Mouse (Mus musculus): ENCODE data around the gene Glrx. TPM values are rescaled to one million over a fixed set of nuclear protein-coding genes. Genes with fewer than 3 reads are reported as not detected.

The Glrx gene
- polyA plus RNA-seq, 1 experiment from 2014 or later: 35.9 TPM

DNA sequence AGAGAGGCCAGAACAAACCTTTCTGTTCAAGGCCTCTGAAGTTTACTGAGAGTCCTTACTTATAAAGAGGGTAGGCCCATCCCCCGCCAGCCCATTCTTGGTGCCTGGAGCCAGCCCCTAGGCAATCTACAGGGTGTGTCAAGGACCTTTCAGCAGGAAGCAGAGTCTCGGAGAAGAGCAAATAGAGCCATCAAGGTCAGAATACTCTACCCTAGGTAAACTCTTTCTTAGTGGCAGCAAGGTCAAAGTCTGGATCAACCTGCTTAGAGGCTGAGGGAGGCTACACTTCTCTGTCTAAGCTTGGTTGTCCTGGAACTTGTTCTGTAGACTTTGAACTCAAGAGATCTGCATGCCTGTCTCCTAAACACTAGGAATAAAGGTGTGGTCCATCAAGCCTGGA, 4.2 kb upstream of the Glrx start:
- Histone ChIP-seq H3K4me2 (no peak overlapping the region), H3K27me3 (ENCODE audit: insufficient read depth, low read length) (no peaks in the 10 kb centered on the region), H3K4me1 (ENCODE audit: insufficient read depth) (peaks cover 4% of the 10 kb centered on the region; the same call in 1 of the 2 replicates), H3K36me3 (ENCODE audit: insufficient read depth) (no peaks in the 10 kb centered on the region), H3K9ac (no peak overlapping the region), H3K4me3 (ENCODE audit: low read depth, low read length) (no peak overlapping the region), H3K9me3 (ENCODE audit: low read depth, low read length) (no peaks in the 10 kb centered on the region), H3K27ac (ENCODE audit: low read depth) (no peak overlapping the region)
- no peak for ATAC-seq (ENCODE audit: insufficient read depth)
- no peak for DNase-seq
- 67% methylated on average over 2 of the region's 2 CpGs for WGBS
- no peak for TF ChIP-seq CTCF (IDR thresholded peaks at IDR 0.05; ENCODE audit: low read depth)

DNA sequence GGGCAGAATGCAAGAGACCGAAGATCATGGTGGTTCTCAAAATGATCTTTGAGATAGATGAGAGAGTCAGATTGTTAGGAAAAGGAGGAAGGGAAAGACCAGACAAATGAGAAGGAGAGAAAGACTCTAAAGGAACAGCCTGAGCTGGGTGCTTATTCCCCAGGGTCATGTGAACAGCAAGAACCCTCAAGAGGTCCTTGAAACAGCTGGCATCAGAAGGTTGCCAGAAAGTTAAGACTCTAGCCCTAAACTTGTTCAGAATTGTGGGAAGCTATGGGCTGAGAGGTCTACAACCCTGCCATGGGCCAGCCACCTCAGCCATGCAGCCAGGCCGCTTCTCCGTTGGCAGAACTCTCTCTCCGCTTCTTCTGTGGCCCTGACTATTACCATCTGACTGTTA, 1.2 kb upstream of the Glrx start:
- H3K4me1 ChIP-seq (ENCODE audit: insufficient read depth): peaks cover 10% of the 10 kb centered on the region
- H3K27ac ChIP-seq (ENCODE audit: low read depth): no peak overlapping the region
- H3K4me2 ChIP-seq: no peak overlapping the region
- DNase-seq (no peak), ATAC-seq (ENCODE audit: insufficient read depth) (no peak)
- H3K9me3 ChIP-seq (ENCODE audit: low read depth, low read length): no peaks in the 10 kb centered on the region
- H3K4me3 ChIP-seq (ENCODE audit: low read depth, low read length): no peak overlapping the region
- no peaks in the 10 kb centered on the region for H3K27me3 ChIP-seq (ENCODE audit: insufficient read depth, low read length)
- no peaks in the 10 kb centered on the region for H3K36me3 ChIP-seq (ENCODE audit: insufficient read depth)
- 77% methylated on average over 4 of the region's 4 CpGs for WGBS
- no peak for TF ChIP-seq CTCF (IDR thresholded peaks at IDR 0.05; ENCODE audit: low read depth)
- no peak overlapping the region for H3K9ac ChIP-seq

DNA sequence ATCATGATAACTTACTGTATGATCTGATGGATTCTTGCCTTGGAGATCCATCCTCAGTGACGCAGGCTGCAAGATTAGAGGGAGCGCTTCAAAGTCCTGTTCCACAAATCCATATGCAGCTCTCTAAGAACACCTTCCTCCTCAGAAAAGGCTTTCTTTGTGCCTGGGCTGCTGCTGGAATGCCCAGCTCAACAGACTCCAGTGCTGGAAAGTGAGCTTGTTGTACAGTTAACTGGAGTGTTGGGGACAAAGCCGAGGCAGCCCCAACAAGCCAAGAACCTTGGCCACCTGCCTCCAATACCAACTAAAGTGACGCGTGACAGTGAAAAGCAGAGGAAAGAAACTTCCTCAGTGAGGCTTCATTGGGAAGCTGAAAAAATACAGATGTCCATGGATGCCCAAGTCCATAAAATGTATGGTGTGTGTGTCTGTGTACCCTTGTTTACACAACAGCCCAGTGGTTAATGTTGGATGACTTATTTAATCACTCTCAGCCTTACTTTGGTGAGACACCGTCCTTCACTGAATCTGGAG, 1.2 kb downstream of the Glrx start:
- H3K4me1 ChIP-seq (ENCODE audit: insufficient read depth): peaks cover 10% of the 10 kb centered on the region
- no peak for TF ChIP-seq CTCF (IDR thresholded peaks at IDR 0.05; ENCODE audit: low read depth)
- no peak for ATAC-seq (ENCODE audit: insufficient read depth)

DNA sequence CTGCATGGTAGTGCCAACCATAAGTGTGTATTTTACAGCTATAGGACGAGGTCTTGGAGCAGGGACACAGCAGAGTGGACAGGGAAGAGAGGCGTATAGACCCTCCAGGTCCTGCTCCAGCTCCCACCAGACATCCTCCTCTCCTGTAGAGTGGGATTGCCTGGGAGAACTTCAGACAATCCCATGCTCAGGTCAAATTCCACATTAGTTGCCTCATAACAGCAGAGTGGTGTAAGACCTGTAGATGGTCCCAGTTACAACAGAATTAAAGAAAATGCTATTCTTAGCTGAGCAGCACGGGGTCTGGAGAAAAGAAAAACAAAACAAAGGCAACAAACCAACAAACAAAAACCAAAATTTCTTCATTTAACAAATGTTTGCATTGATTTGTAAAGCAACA, 2.3 kb downstream of the Glrx start:
- no peak for ATAC-seq (ENCODE audit: insufficient read depth)
- no peaks in the 10 kb centered on the region for H3K27me3 ChIP-seq (ENCODE audit: insufficient read depth, low read length)

More for the DNA sequence above, 1.2 kb downstream of the Glrx start:
- Histone ChIP-seq H3K4me2 (peak overlapping the region; percentile 66), H3K9ac (peak overlapping the region; percentile 58), H3K4me3 (ENCODE audit: low read depth, low read length) (peak overlapping the region; percentile 50), H3K36me3 (ENCODE audit: insufficient read depth) (no peaks in the 10 kb centered on the region), H3K27me3 (ENCODE audit: insufficient read depth, low read length) (no peaks in the 10 kb centered on the region), H3K27ac (ENCODE audit: low read depth) (peak overlapping the region; percentile 39; the same call in 1 of the 2 replicates), H3K9me3 (ENCODE audit: low read depth, low read length) (no peaks in the 10 kb centered on the region)
- peak; percentile 15 for DNase-seq
- 40% methylated on average over 6 of the region's 6 CpGs for WGBS

DNA sequence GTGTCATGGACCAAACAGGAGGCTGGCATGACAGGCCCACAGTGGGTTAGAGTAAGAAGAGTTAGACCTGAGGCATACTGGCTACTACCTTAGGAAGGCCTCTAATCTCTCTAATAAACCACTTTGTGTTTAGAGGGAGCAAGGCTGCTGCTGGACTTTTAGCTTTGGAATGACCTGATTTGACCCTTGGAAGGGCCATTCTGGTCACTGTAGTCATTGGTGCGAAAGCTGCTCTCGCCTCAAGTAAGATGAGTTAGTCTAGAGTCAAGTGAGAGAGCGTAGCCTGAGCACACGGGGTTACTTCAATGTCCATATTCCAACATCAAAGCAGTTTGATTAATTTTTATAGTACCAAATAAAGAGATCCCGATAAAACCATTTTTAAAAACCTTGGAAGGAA, 3.7 kb downstream of the Glrx start:
- Histone ChIP-seq H3K4me2 (no peak overlapping the region), H3K4me1 (ENCODE audit: insufficient read depth) (peaks cover 10% of the 10 kb centered on the region), H3K4me3 (ENCODE audit: low read depth, low read length) (no peak overlapping the region), H3K27me3 (ENCODE audit: insufficient read depth, low read length) (no peaks in the 10 kb centered on the region), H3K9ac (no peak overlapping the region), H3K36me3 (ENCODE audit: insufficient read depth) (no peaks in the 10 kb centered on the region), H3K9me3 (ENCODE audit: low read depth, low read length) (no peaks in the 10 kb centered on the region), H3K27ac (ENCODE audit: low read depth) (no peak overlapping the region)
- no peak for ATAC-seq (ENCODE audit: insufficient read depth)
- 83% methylated on average over 5 of the region's 5 CpGs for WGBS
- DNase-seq: no peak
- TF ChIP-seq CTCF (IDR thresholded peaks at IDR 0.05; ENCODE audit: low read depth): no peak

More for the DNA sequence above, 2.3 kb downstream of the Glrx start:
- TF ChIP-seq CTCF (IDR thresholded peaks at IDR 0.05; ENCODE audit: low read depth): no peak
- no peaks in the 10 kb centered on the region for H3K36me3 ChIP-seq (ENCODE audit: insufficient read depth)
- H3K4me1 ChIP-seq (ENCODE audit: insufficient read depth): peaks cover 10% of the 10 kb centered on the region
- no peak overlapping the region for H3K27ac ChIP-seq (ENCODE audit: low read depth)
- H3K4me2 ChIP-seq: peak overlapping the region; percentile 66
- 68% methylated on average over 3 of the region's 3 CpGs for WGBS
- H3K4me3 ChIP-seq (ENCODE audit: low read depth, low read length): no peak overlapping the region
- no peak for DNase-seq
- H3K9ac ChIP-seq: no peak overlapping the region
- H3K9me3 ChIP-seq (ENCODE audit: low read depth, low read length): no peaks in the 10 kb centered on the region

DNA sequence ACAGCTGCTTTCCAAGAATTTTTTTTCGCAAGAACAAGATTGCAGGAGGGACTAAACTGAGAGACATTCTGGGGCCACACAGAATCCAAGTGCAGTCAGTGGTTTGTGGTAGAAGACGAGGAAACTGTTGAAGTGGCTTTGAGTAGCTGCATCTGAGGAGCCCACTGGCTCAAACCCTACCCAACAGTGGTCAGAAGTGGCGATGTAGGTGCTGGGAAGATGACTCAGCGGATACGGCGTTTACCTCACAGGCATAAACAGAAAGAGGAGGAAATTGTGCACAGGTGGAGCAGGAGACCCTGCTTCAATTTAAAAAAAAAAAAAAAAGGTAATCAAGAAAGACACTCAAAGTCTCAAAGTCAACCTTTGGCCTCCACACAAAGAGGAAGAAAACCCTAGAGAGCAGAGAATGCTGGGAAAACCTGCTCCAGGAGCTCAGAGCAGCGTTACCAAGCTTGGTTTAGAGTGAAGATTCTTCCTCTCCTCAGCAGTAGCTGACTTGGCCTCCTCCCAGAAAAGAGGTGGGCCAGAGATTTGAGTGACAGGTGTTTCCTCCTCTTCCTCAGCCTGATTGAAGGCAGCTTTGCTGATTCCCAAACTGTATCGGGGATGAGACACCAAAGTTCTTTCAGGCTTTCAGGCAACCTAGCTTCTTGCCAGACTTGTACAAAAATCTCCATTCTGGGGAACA, 4.5 kb downstream of the Glrx start:
- no peaks in the 10 kb centered on the region for H3K36me3 ChIP-seq (ENCODE audit: insufficient read depth)
- no peaks in the 10 kb centered on the region for H3K9me3 ChIP-seq (ENCODE audit: low read depth, low read length)
- 75% methylated on average over 8 of the region's 8 CpGs for WGBS

DNA sequence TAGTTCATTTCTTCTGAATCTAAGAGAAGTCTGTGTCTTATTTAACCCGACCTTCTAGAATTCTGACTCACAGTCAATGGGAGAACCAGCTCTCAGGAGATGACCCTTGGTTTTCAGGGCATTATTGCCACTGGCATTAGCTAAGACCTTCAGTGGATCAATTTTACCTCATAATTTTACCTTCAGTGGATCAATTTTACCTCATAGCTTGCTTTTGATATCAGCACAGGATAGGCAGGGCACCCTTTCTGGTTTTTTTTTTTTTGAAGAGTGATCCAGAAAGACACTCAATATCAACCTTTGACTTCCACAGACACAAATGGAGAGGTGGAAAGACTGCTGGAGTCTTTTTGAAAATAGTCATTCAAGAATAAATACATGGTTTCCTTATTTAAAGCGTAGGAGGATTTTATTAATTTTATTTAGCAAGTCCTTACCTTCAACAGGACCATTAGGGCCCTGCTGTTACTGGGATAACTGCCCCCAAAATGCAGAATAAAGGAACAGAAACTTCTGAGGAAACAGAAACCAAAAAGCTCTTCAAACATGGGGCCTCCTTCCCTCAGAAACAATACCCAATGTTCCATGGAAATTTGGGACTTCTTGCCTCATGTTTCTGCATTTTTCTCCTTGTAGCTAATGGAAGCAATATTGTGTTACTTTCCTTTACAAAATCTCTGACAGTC, 5.3 kb downstream of the Glrx start:
- 88% methylated on average over 2 of the region's 2 CpGs for WGBS
- no peaks in the 10 kb centered on the region for H3K36me3 ChIP-seq (ENCODE audit: insufficient read depth)
- H3K4me1 ChIP-seq (ENCODE audit: insufficient read depth): peaks cover 6% of the 10 kb centered on the region; the same call in 1 of the 2 replicates
- TF ChIP-seq CTCF (IDR thresholded peaks at IDR 0.05; ENCODE audit: low read depth): no peak
- no peaks in the 10 kb centered on the region for H3K9me3 ChIP-seq (ENCODE audit: low read depth, low read length)
- no peak for DNase-seq
- no peak overlapping the region for H3K27ac ChIP-seq (ENCODE audit: low read depth)
- H3K4me2 ChIP-seq: no peak overlapping the region
- no peak overlapping the region for H3K9ac ChIP-seq
- no peak for ATAC-seq (ENCODE audit: insufficient read depth)
- no peak overlapping the region for H3K4me3 ChIP-seq (ENCODE audit: low read depth, low read length)
- H3K27me3 ChIP-seq (ENCODE audit: insufficient read depth, low read length): no peaks in the 10 kb centered on the region

More for the DNA sequence above, 4.5 kb downstream of the Glrx start:
- no peak overlapping the region for H3K27ac ChIP-seq (ENCODE audit: low read depth)
- no peaks in the 10 kb centered on the region for H3K27me3 ChIP-seq (ENCODE audit: insufficient read depth, low read length)
- no peak overlapping the region for H3K9ac ChIP-seq
- no peak overlapping the region for H3K4me2 ChIP-seq
- no peak overlapping the region for H3K4me3 ChIP-seq (ENCODE audit: low read depth, low read length)
- TF ChIP-seq CTCF (IDR thresholded peaks at IDR 0.05; ENCODE audit: low read depth): no peak
- DNase-seq (no peak), ATAC-seq (ENCODE audit: insufficient read depth) (no peak)
- H3K4me1 ChIP-seq (ENCODE audit: insufficient read depth): peaks cover 9% of the 10 kb centered on the region
